Mouse (Mus musculus): ENCODE results near the gene Tpx2. TPM values are rescaled to one million over a fixed set of nuclear protein-coding genes. Genes with fewer than 3 reads are reported as not detected.
A peak's percentile ranks its signal among the peaks of the same experiment; 100 is the strongest.

The Tpx2 gene
- polyA plus RNA-seq, 1 experiment from 2014 or later = 81.5 TPM

- Histone ChIP-seq H3K27ac (ENCODE audit: low read depth, low read length) (peak overlapping the region; percentile 55; the same call in 1 of the 2 replicates), H3K4me3 (ENCODE audit: low read depth, low read length) (no peak overlapping the region), H3K9ac (ENCODE audit: low read length) (no peak overlapping the region), H3K27me3 (replicated peaks; ENCODE audit: control insufficient read depth, insufficient read depth, low read length) (no peaks in the 10 kb centered on the region), H3K9me3 (replicated peaks; ENCODE audit: control insufficient read depth, low read length) (no peaks in the 10 kb centered on the region), H3K4me1 (ENCODE audit: control insufficient read depth, insufficient read depth, low read length) (peaks cover 21% of the 10 kb centered on the region), H3K36me3 (ENCODE audit: control insufficient read depth, insufficient read depth, low read length) (peaks cover 23% of the 10 kb centered on the region), H3K4me2 (ENCODE audit: low read length) (no peak overlapping the region)
- 56% methylated on average over 6 of the region's 6 CpGs for WGBS
- peak; percentile 81 for ATAC-seq
- DNase-seq (ENCODE audit: low spot score) = peak; percentile 81
Observed at GRCm38 (mm10) chr2:152817596-152818291, 30.0 kb upstream of the Tpx2 start.

DNA sequence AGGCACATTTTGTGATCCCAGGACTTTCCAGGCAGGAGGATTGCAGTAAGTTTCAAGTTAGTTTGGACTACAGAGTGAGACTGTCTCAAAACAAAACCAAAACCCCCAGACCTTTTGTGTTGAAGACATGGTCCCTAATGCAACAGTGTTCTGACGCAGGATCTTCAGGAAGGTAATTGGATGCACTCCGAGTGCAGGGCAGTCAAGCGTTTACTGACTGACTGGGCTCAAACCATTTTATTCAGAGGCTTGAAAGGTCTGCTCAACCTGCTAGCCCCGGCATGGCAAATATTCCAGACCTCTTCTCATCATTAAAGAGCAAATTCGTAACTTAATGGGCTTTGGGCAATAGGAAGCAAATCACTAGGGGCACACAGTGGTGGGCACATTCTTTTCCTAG, 29.1 kb upstream of the Tpx2 start:
- no peaks in the 10 kb centered on the region for H3K9me3 ChIP-seq (replicated peaks; ENCODE audit: control insufficient read depth, low read length)
- H3K36me3 ChIP-seq (ENCODE audit: control insufficient read depth, insufficient read depth, low read length) = peaks cover 23% of the 10 kb centered on the region
- no peak for DNase-seq (ENCODE audit: low spot score)
- no peak overlapping the region for H3K4me3 ChIP-seq (ENCODE audit: low read depth, low read length)
- no peak for ATAC-seq
- H3K27me3 ChIP-seq (replicated peaks; ENCODE audit: control insufficient read depth, insufficient read depth, low read length) = no peaks in the 10 kb centered on the region
- H3K4me2 ChIP-seq (ENCODE audit: low read length) = no peak overlapping the region
- H3K9ac ChIP-seq (ENCODE audit: low read length) = no peak overlapping the region
- H3K4me1 ChIP-seq (ENCODE audit: control insufficient read depth, insufficient read depth, low read length) = peaks cover 21% of the 10 kb centered on the region
- WGBS = 39% methylated on average over 5 of the region's 5 CpGs
- H3K27ac ChIP-seq (ENCODE audit: low read depth, low read length) = no peak overlapping the region

GRCm38 (mm10) chr2:152819097-152819624, 28.6 kb upstream of the Tpx2 start:
- H3K27me3 ChIP-seq (replicated peaks; ENCODE audit: control insufficient read depth, insufficient read depth, low read length) = no peaks in the 10 kb centered on the region
- 93% methylated on average over 3 of the region's 3 CpGs for WGBS
- H3K4me3 ChIP-seq (ENCODE audit: low read depth, low read length) = no peak overlapping the region
- H3K36me3 ChIP-seq (ENCODE audit: control insufficient read depth, insufficient read depth, low read length) = peaks cover 28% of the 10 kb centered on the region
- H3K9ac ChIP-seq (ENCODE audit: low read length) = no peak overlapping the region
- DNase-seq (ENCODE audit: low spot score) (no peak), ATAC-seq (no peak)
- no peak overlapping the region for H3K27ac ChIP-seq (ENCODE audit: low read depth, low read length)
- no peak overlapping the region for H3K4me2 ChIP-seq (ENCODE audit: low read length)
- H3K9me3 ChIP-seq (replicated peaks; ENCODE audit: control insufficient read depth, low read length) = no peaks in the 10 kb centered on the region
- H3K4me1 ChIP-seq (ENCODE audit: control insufficient read depth, insufficient read depth, low read length) = peaks cover 26% of the 10 kb centered on the region

GRCm38 (mm10) chr2:152819926-152820325, 27.8 kb upstream of the Tpx2 start:
- WGBS = 38% methylated on average over 4 of the region's 4 CpGs

GRCm38 (mm10) chr2:152820369-152820768, 27.4 kb upstream of the Tpx2 start:
- H3K9ac ChIP-seq (ENCODE audit: low read length) = peak overlapping the region; percentile 1; the same call in 1 of the 2 replicates
- H3K4me2 ChIP-seq (ENCODE audit: low read length) = no peak overlapping the region
- WGBS = 16% methylated on average over 2 of the region's 2 CpGs
- no peak overlapping the region for H3K4me3 ChIP-seq (ENCODE audit: low read depth, low read length)
- H3K4me1 ChIP-seq (ENCODE audit: control insufficient read depth, insufficient read depth, low read length) = peaks cover 28% of the 10 kb centered on the region
- no peaks in the 10 kb centered on the region for H3K9me3 ChIP-seq (replicated peaks; ENCODE audit: control insufficient read depth, low read length)
- H3K27me3 ChIP-seq (replicated peaks; ENCODE audit: control insufficient read depth, insufficient read depth, low read length) = no peaks in the 10 kb centered on the region
- DNase-seq (ENCODE audit: low spot score) (peak; percentile 24), ATAC-seq (no peak)
- peak overlapping the region; percentile 39; the same call in 1 of the 2 replicates for H3K27ac ChIP-seq (ENCODE audit: low read depth, low read length)
- H3K36me3 ChIP-seq (ENCODE audit: control insufficient read depth, insufficient read depth, low read length) = peaks cover 29% of the 10 kb centered on the region

More at GRCm38 (mm10) chr2:152819926-152820325, 27.8 kb upstream of the Tpx2 start:
- H3K9me3 ChIP-seq (replicated peaks; ENCODE audit: control insufficient read depth, low read length) = no peaks in the 10 kb centered on the region
- H3K4me3 ChIP-seq (ENCODE audit: low read depth, low read length) = no peak overlapping the region
- H3K36me3 ChIP-seq (ENCODE audit: control insufficient read depth, insufficient read depth, low read length) = peaks cover 29% of the 10 kb centered on the region
- ATAC-seq (no peak), DNase-seq (ENCODE audit: low spot score) (peak; percentile 17)
- H3K27ac ChIP-seq (ENCODE audit: low read depth, low read length) = peak overlapping the region; percentile 39; the same call in 1 of the 2 replicates
- no peak overlapping the region for H3K4me2 ChIP-seq (ENCODE audit: low read length)
- 0 out of 2 replicates have a peak overlapping the region, but pooled peaks have one; percentile 1 for H3K9ac ChIP-seq (ENCODE audit: low read length)
- H3K27me3 ChIP-seq (replicated peaks; ENCODE audit: control insufficient read depth, insufficient read depth, low read length) = no peaks in the 10 kb centered on the region
- peaks cover 28% of the 10 kb centered on the region for H3K4me1 ChIP-seq (ENCODE audit: control insufficient read depth, insufficient read depth, low read length)

- WGBS = 76% methylated on average over 5 of the region's 5 CpGs
- no peak overlapping the region for H3K4me3 ChIP-seq (ENCODE audit: low read depth, low read length)
- H3K9ac ChIP-seq (ENCODE audit: low read length) = no peak overlapping the region
- H3K4me2 ChIP-seq (ENCODE audit: low read length) = no peak overlapping the region
- no peak overlapping the region for H3K27ac ChIP-seq (ENCODE audit: low read depth, low read length)
- peaks cover 34% of the 10 kb centered on the region for H3K4me1 ChIP-seq (ENCODE audit: control insufficient read depth, insufficient read depth, low read length)
- no peaks in the 10 kb centered on the region for H3K9me3 ChIP-seq (replicated peaks; ENCODE audit: control insufficient read depth, low read length)
- DNase-seq (ENCODE audit: low spot score) (no peak), ATAC-seq (no peak)
- no peaks in the 10 kb centered on the region for H3K27me3 ChIP-seq (replicated peaks; ENCODE audit: control insufficient read depth, insufficient read depth, low read length)
- peaks cover 29% of the 10 kb centered on the region for H3K36me3 ChIP-seq (ENCODE audit: control insufficient read depth, insufficient read depth, low read length)
Observed at GRCm38 (mm10) chr2:152821023-152821422, 26.7 kb upstream of the Tpx2 start.

- Histone ChIP-seq H3K27me3 (replicated peaks; ENCODE audit: control insufficient read depth, insufficient read depth, low read length) (no peaks in the 10 kb centered on the region), H3K9ac (ENCODE audit: low read length) (no peak overlapping the region), H3K36me3 (ENCODE audit: control insufficient read depth, insufficient read depth, low read length) (peaks cover 34% of the 10 kb centered on the region), H3K4me1 (ENCODE audit: control insufficient read depth, insufficient read depth, low read length) (peaks cover 40% of the 10 kb centered on the region), H3K4me2 (ENCODE audit: low read length) (no peak overlapping the region), H3K9me3 (replicated peaks; ENCODE audit: control insufficient read depth, low read length) (no peaks in the 10 kb centered on the region), H3K27ac (ENCODE audit: low read depth, low read length) (no peak overlapping the region), H3K4me3 (ENCODE audit: low read depth, low read length) (no peak overlapping the region)
- ATAC-seq = no peak
- DNase-seq (ENCODE audit: low spot score) = no peak
Observed at GRCm38 (mm10) chr2:152821566-152821965, 26.2 kb upstream of the Tpx2 start.

DNA sequence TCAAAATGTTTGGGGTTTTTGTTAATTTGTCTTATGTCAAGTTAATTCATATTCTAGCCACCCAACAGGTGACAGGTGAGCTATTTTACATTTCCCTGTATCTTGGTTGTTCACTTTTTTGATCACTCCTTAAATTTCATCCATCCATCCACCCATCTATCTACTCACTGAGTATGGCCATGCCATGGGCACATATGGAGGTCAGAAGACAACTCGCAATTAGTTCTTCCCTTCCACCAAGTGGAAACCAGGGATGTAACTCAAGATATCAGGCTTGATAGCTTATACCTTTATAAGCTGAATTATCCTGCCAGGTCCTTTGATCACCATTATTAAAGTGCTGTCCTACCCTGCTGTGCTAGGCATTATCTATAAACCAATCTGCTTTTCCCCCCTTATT, 24.0 kb upstream of the Tpx2 start:
- no peak overlapping the region for H3K4me2 ChIP-seq (ENCODE audit: low read length)
- DNase-seq (ENCODE audit: low spot score) = no peak
- peaks cover 51% of the 10 kb centered on the region for H3K4me1 ChIP-seq (ENCODE audit: control insufficient read depth, insufficient read depth, low read length)
- no peak overlapping the region for H3K4me3 ChIP-seq (ENCODE audit: low read depth, low read length)
- H3K9ac ChIP-seq (ENCODE audit: low read length) = no peak overlapping the region
- H3K27ac ChIP-seq (ENCODE audit: low read depth, low read length) = no peak overlapping the region
- H3K36me3 ChIP-seq (ENCODE audit: control insufficient read depth, insufficient read depth, low read length) = peaks cover 42% of the 10 kb centered on the region
- 94% methylated on average over 1 of the region's 1 CpGs for WGBS
- no peaks in the 10 kb centered on the region for H3K27me3 ChIP-seq (replicated peaks; ENCODE audit: control insufficient read depth, insufficient read depth, low read length)
- no peak for ATAC-seq
- no peaks in the 10 kb centered on the region for H3K9me3 ChIP-seq (replicated peaks; ENCODE audit: control insufficient read depth, low read length)

All from forebrain, embryonic 14.5 days (tissue).